Mouse (Mus musculus): ENCODE measurements around the gene Cks1b. TPM values are rescaled to one million over a fixed set of nuclear protein-coding genes. Genes with fewer than 3 reads are reported as not detected.

The Cks1b gene
- total RNA-seq, 1 experiment from 2014 or later: 2.4 TPM

- ATAC-seq (ENCODE audit: extremely low read depth, insufficient number of reproducible peaks, low FRiP score, poor library complexity, severe bottlenecking): no peak
Measured at GRCm38 (mm10) chr3:89388134-89388881, 29.9 kb downstream of the Cks1b start.

GRCm38 (mm10) chr3:89387632-89388031, 30.6 kb downstream of the Cks1b start:
- ATAC-seq (ENCODE audit: extremely low read depth, insufficient number of reproducible peaks, low FRiP score, poor library complexity, severe bottlenecking): no peak

GRCm38 (mm10) chr3:89386438-89387420, 31.5 kb downstream of the Cks1b start:
- ATAC-seq (ENCODE audit: extremely low read depth, insufficient number of reproducible peaks, low FRiP score, poor library complexity, severe bottlenecking): no peak

GRCm38 (mm10) chr3:89385451-89385850, 32.7 kb downstream of the Cks1b start:
- no peak for ATAC-seq (ENCODE audit: extremely low read depth, insufficient number of reproducible peaks, low FRiP score, poor library complexity, severe bottlenecking)

- no peak for ATAC-seq (ENCODE audit: extremely low read depth, insufficient number of reproducible peaks, low FRiP score, poor library complexity, severe bottlenecking)
Measured at GRCm38 (mm10) chr3:89384331-89385076, 33.7 kb downstream of the Cks1b start.

- ATAC-seq (ENCODE audit: extremely low read depth, insufficient number of reproducible peaks, low FRiP score, poor library complexity, severe bottlenecking): no peak
Measured at GRCm38 (mm10) chr3:89383651-89384255, 34.4 kb downstream of the Cks1b start.

- no peak for ATAC-seq (ENCODE audit: extremely low read depth, insufficient number of reproducible peaks, low FRiP score, poor library complexity, severe bottlenecking)
Measured at GRCm38 (mm10) chr3:89382950-89383349, 35.2 kb downstream of the Cks1b start.

- no peak for ATAC-seq (ENCODE audit: extremely low read depth, insufficient number of reproducible peaks, low FRiP score, poor library complexity, severe bottlenecking)
Measured at GRCm38 (mm10) chr3:89382033-89382882, 35.9 kb downstream of the Cks1b start.

- ATAC-seq (ENCODE audit: extremely low read depth, insufficient number of reproducible peaks, low FRiP score, poor library complexity, severe bottlenecking): no peak
Measured at GRCm38 (mm10) chr3:89381233-89381632, 37.0 kb downstream of the Cks1b start.

GRCm38 (mm10) chr3:89380711-89381110, 37.5 kb downstream of the Cks1b start:
- ATAC-seq (ENCODE audit: extremely low read depth, insufficient number of reproducible peaks, low FRiP score, poor library complexity, severe bottlenecking): no peak

- ATAC-seq (ENCODE audit: extremely low read depth, insufficient number of reproducible peaks, low FRiP score, poor library complexity, severe bottlenecking): no peak
Measured at GRCm38 (mm10) chr3:89380291-89380690, 37.9 kb downstream of the Cks1b start.

GRCm38 (mm10) chr3:89379388-89380131, 38.6 kb downstream of the Cks1b start:
- ATAC-seq (ENCODE audit: extremely low read depth, insufficient number of reproducible peaks, low FRiP score, poor library complexity, severe bottlenecking): 0 out of 2 replicates have a peak, but pooled peaks have one; percentile 7

GRCm38 (mm10) chr3:89378394-89379067, 39.7 kb downstream of the Cks1b start:
- ATAC-seq (ENCODE audit: extremely low read depth, insufficient number of reproducible peaks, low FRiP score, poor library complexity, severe bottlenecking): peak; percentile 57

- ATAC-seq (ENCODE audit: extremely low read depth, insufficient number of reproducible peaks, low FRiP score, poor library complexity, severe bottlenecking): no peak
Measured at GRCm38 (mm10) chr3:89377831-89378230, 40.4 kb downstream of the Cks1b start.

GRCm38 (mm10) chr3:89373581-89374231, 44.5 kb downstream of the Cks1b start:
- ATAC-seq (ENCODE audit: extremely low read depth, insufficient number of reproducible peaks, low FRiP score, poor library complexity, severe bottlenecking): no peak

- no peak for ATAC-seq (ENCODE audit: extremely low read depth, insufficient number of reproducible peaks, low FRiP score, poor library complexity, severe bottlenecking)
Measured at GRCm38 (mm10) chr3:89367338-89367737, 50.8 kb downstream of the Cks1b start.

Data from neutrophil, adult 5-6 weeks (primary cell).